Mouse (Mus musculus): ENCODE measurements at regions not wholly inside any gene's neighbourhood (a gene's known extent, or its start where the extent isn't known, plus 50 kb on each side); places are given as distances from the start of the nearest gene placed in this dataset.

- TF ChIP-seq MXI1 (IDR thresholded peaks at IDR 0.05; ENCODE audit: low read depth, low read length): no peak
- no peak for TF ChIP-seq ZC3H11A (IDR thresholded peaks at IDR 0.05; ENCODE audit: low read depth, low read length)
- TF ChIP-seq HCFC1 (IDR thresholded peaks at IDR 0.05; ENCODE audit: low read depth, low read length): no peak
- no peak for TF ChIP-seq CTCF (conservative IDR thresholded peaks at IDR 0.05 in 1 of 2, IDR thresholded peaks at IDR 0.05 in 1 of 2; ENCODE audit: low read depth in 2 of 2, low read length in 2 of 2)
- TF ChIP-seq UBTF (IDR thresholded peaks at IDR 0.05; ENCODE audit: low read depth, low read length): no peak
- TF ChIP-seq USF1 (IDR thresholded peaks at IDR 0.05; ENCODE audit: low read depth, low read length): no peak
- no peak for TF ChIP-seq NELFE (IDR thresholded peaks at IDR 0.05; ENCODE audit: low read depth, low read length)
- TF ChIP-seq POLR2AphosphoS2 (IDR thresholded peaks at IDR 0.05; ENCODE audit: low read depth, low read length): no peak
Measured at GRCm38 (mm10) chr12:45158986-45159385, 84.5 kb upstream of the Stxbp6 start.
